Mouse (Mus musculus) thymus, adult 2 months (tissue): ENCODE measurements around the gene 4931428F04Rik.

ENCODE experiments used
- CTCF ChIP-seq: fragments of 200-500 bp; IDR thresholded peaks from 2 replicates; pipeline ENCODE4 v1.5.1; 2012; ENCODE audit warnings: mild to moderate bottlenecking, control low read depth, low read length, moderate library complexity, borderline replicate concordance; ENCODE audit not compliant: control insufficient read depth, poor library complexity, insufficient read depth; ENCODE audit errors: extremely low read depth
- POLR2A ChIP-seq: fragments of 200-500 bp; IDR thresholded peaks from 2 replicates; pipeline ENCODE4 v1.6.1; 2012; ENCODE audit warnings: mild to moderate bottlenecking, low read length, control low read depth, moderate library complexity; ENCODE audit not compliant: control insufficient read depth, poor library complexity, insufficient read depth; ENCODE audit errors: extremely low read depth

- TF ChIP-seq CTCF (no peak), POLR2A (no peak)
These were observed 37.3 kb upstream of the 4931428F04Rik start for GRCm38 (mm10) chr8:105326968-105327367.
